Mouse (Mus musculus) MEL (cell line): ENCODE measurements around the gene Uba52. TPM values are rescaled to one million over a fixed set of nuclear protein-coding genes. Genes with fewer than 3 reads are reported as not detected.

ENCODE experiments used
- DNase-seq: peaks from one replicate; pipeline ENCODE4 v3.0.0; 2011; ENCODE audit warnings: low read depth, low spot score
- H3K27ac ChIP-seq: 2 replicates; pipeline ENCODE4 v1.5.1; 2012; ENCODE audit warnings: low read depth, mild to moderate bottlenecking, control low read depth, low read length, moderate library complexity; ENCODE audit not compliant: control insufficient read depth
- H3K27me3 ChIP-seq, 2 experiments: fragments of 150-350 bp in 1 of 2; sonication (generic) in 1 of 2; 2 replicates each; pipeline ENCODE4 v1.6.1; 2012; ENCODE audit warnings: low read length in 2 of 2, mild to moderate bottlenecking in 2 of 2, improper control_type of control experiment in 1 of 2, moderate library complexity in 1 of 2; ENCODE audit not compliant: insufficient read depth in 2 of 2, control insufficient read depth in 1 of 2
- H3K36me3 ChIP-seq, 2 experiments: 2 replicates each; pipeline ENCODE4 v1.6.1; 2012 to 2014; ENCODE audit warnings: low read length in 2 of 2, improper control_type of control experiment in 1 of 2, inconsistent platforms in 1 of 2, mild to moderate bottlenecking in 1 of 2; ENCODE audit not compliant: insufficient read depth in 2 of 2, control insufficient read depth in 1 of 2
- H3K4me1 ChIP-seq, 2 experiments: fragments of 150-350 bp in 1 of 2; sonication (generic) in 1 of 2; 2 replicates each; pipeline ENCODE4 v1.6.1; 2012; ENCODE audit warnings: low read length in 2 of 2, improper control_type of control experiment in 1 of 2, mild to moderate bottlenecking in 1 of 2; ENCODE audit not compliant: insufficient read depth in 2 of 2, control insufficient read depth in 1 of 2
- H3K4me3 ChIP-seq, 2 experiments: fragments of 150-350 bp in 1 of 2; sonication (generic) in 1 of 2; 2 replicates each; pipeline ENCODE4 v1.5.1; 2012; ENCODE audit warnings: low read depth in 2 of 2, low read length in 2 of 2, mild to moderate bottlenecking in 2 of 2, moderate library complexity in 2 of 2, control low read depth in 1 of 2, improper control_type of control experiment in 1 of 2; ENCODE audit not compliant: control insufficient read depth in 1 of 2, insufficient read depth in 1 of 2
- H3K79me2 ChIP-seq: 2 replicates; pipeline ENCODE4 v1.6.1; 2012; ENCODE audit warnings: mild to moderate bottlenecking, low read length, moderate library complexity; ENCODE audit not compliant: control insufficient read depth, poor library complexity, insufficient read depth
- H3K9ac ChIP-seq: 2 replicates; pipeline ENCODE4 v1.6.1; 2012; ENCODE audit warnings: low read depth, mild to moderate bottlenecking, control low read depth, low read length, moderate library complexity; ENCODE audit not compliant: control insufficient read depth, poor library complexity, severe bottlenecking
- H3K9me3 ChIP-seq: fragments of 150-350 bp; sonication (generic); replicated peaks from 2 replicates; pipeline ENCODE4 v1.6.1; 2012; ENCODE audit warnings: mild to moderate bottlenecking, low read length, improper control_type of control experiment, moderate library complexity; ENCODE audit not compliant: insufficient read depth
- BHLHE40 ChIP-seq: IDR thresholded peaks from 2 replicates; pipeline ENCODE4 v1.6.1; 2012; ENCODE audit warnings: low read depth, mild to moderate bottlenecking, inconsistent platforms, low read length, improper control_type of control experiment, borderline replicate concordance
- CTCF ChIP-seq, 3 experiments: IDR thresholded peaks in 2 of 3; conservative IDR thresholded peaks in 1 of 3; 2 replicates each; pipeline ENCODE4 v1.5.1; 2011 to 2012; ENCODE audit warnings: low read length in 3 of 3, low read depth in 2 of 3, mild to moderate bottlenecking in 2 of 3, improper control_type of control experiment in 1 of 3, inconsistent platforms in 1 of 3, mixed read lengths in 1 of 3, moderate library complexity in 1 of 3; ENCODE audit not compliant: control insufficient read depth in 1 of 3, insufficient read depth in 1 of 3, poor library complexity in 1 of 3, severe bottlenecking in 1 of 3
- ELF1 ChIP-seq: IDR thresholded peaks from 2 replicates; pipeline ENCODE4 v1.6.1; 2014; ENCODE audit warnings: low read depth, mild to moderate bottlenecking, inconsistent platforms, low read length, improper control_type of control experiment, moderate library complexity
- GABPA ChIP-seq: IDR thresholded peaks from 2 replicates; pipeline ENCODE4 v1.6.1; 2012; ENCODE audit warnings: low read depth, mild to moderate bottlenecking, inconsistent platforms, low read length, improper control_type of control experiment, moderate library complexity
- HCFC1 ChIP-seq: IDR thresholded peaks from 2 replicates; pipeline ENCODE4 v1.6.1; 2012; ENCODE audit warnings: low read depth, mild to moderate bottlenecking, inconsistent platforms, low read length, improper control_type of control experiment, moderate library complexity
- MAFK ChIP-seq: IDR thresholded peaks from 2 replicates; pipeline ENCODE4 v1.6.1; 2011; ENCODE audit warnings: low read depth, mild to moderate bottlenecking, low read length, improper control_type of control experiment, borderline replicate concordance
- MAZ ChIP-seq: IDR thresholded peaks from 2 replicates; pipeline ENCODE4 v1.6.1; 2012; ENCODE audit warnings: low read depth, mild to moderate bottlenecking, inconsistent platforms, low read length, improper control_type of control experiment
- MXI1 ChIP-seq: IDR thresholded peaks from 2 replicates; pipeline ENCODE4 v1.6.1; 2011; ENCODE audit warnings: mild to moderate bottlenecking, low read depth, low read length, improper control_type of control experiment
- MYB ChIP-seq: IDR thresholded peaks from 2 replicates; pipeline ENCODE4 v1.6.1; 2011; ENCODE audit warnings: mild to moderate bottlenecking, low read depth, low read length, improper control_type of control experiment
- NRF1 ChIP-seq: IDR thresholded peaks from 2 replicates; pipeline ENCODE4 v1.6.1; 2014; ENCODE audit warnings: low read depth, mild to moderate bottlenecking, inconsistent platforms, low read length, improper control_type of control experiment, moderate library complexity; ENCODE audit not compliant: poor library complexity, insufficient read depth, severe bottlenecking
- POLR2A ChIP-seq, 2 experiments: IDR thresholded peaks; 2 replicates each; pipeline ENCODE4 v1.6.1; 2011 to 2012; ENCODE audit warnings: low read length in 2 of 2, mild to moderate bottlenecking in 2 of 2, control low read depth in 1 of 2, improper control_type of control experiment in 1 of 2, low read depth in 1 of 2, moderate library complexity in 1 of 2; ENCODE audit not compliant: control insufficient read depth in 1 of 2, insufficient read depth in 1 of 2, poor library complexity in 1 of 2
- RAD21 ChIP-seq: IDR thresholded peaks from 2 replicates; pipeline ENCODE4 v1.6.1; 2011; ENCODE audit warnings: mild to moderate bottlenecking, low read depth, low read length, improper control_type of control experiment
- SIN3A ChIP-seq: IDR thresholded peaks from 2 replicates; pipeline ENCODE4 v1.6.1; 2012; ENCODE audit warnings: low read length, improper control_type of control experiment, inconsistent platforms
- SMC3 ChIP-seq: IDR thresholded peaks from 2 replicates; pipeline ENCODE4 v1.6.1; 2011; ENCODE audit warnings: low read depth, low read length, improper control_type of control experiment
- TAL1 ChIP-seq: IDR thresholded peaks from 2 replicates; pipeline ENCODE4 v1.6.1; 2012; ENCODE audit warnings: mild to moderate bottlenecking, inconsistent platforms, low read length, moderate library complexity, mixed read lengths
- TBP ChIP-seq: IDR thresholded peaks from 2 replicates; pipeline ENCODE4 v1.8.0; 2011; ENCODE audit warnings: low read depth, low read length, improper control_type of control experiment
- USF2 ChIP-seq, 2 experiments: IDR thresholded peaks; 2 replicates each; pipeline ENCODE4 v1.6.1; 2011 to 2012; ENCODE audit warnings: improper control_type of control experiment in 2 of 2, low read length in 2 of 2, borderline replicate concordance in 1 of 2, inconsistent platforms in 1 of 2, low read depth in 1 of 2, mild to moderate bottlenecking in 1 of 2; ENCODE audit not compliant: insufficient read depth in 1 of 2
- ZC3H11A ChIP-seq: IDR thresholded peaks from 2 replicates; pipeline ENCODE4 v1.6.1; 2012; ENCODE audit warnings: low read depth, mild to moderate bottlenecking, inconsistent platforms, low read length, improper control_type of control experiment
- ZNF384 ChIP-seq: IDR thresholded peaks from 2 replicates; pipeline ENCODE4 v1.6.1; 2012; ENCODE audit warnings: low read depth, mild to moderate bottlenecking, inconsistent platforms, low read length, improper control_type of control experiment
- polyA plus RNA-seq, 2 experiments: library from polyadenylated mRNA; stranded (reverse) in 1 of 2; unstranded in 1 of 2; fragments of >175 nt in 1 of 2; fragments of >200 nt in 1 of 2; gene quantifications; 2 replicates each; pipeline versions ENCODE4 v1.2.1 to v1.2.4; 2012; ENCODE audit warnings: low replicate concordance in 2 of 2, low read depth in 1 of 2; ENCODE audit not compliant: insufficient read length in 2 of 2, insufficient read depth in 1 of 2, missing spikeins in 1 of 2
- total RNA-seq: library from RNA; depleted of rRNA; stranded (reverse); fragments of 300-350 nt; gene quantifications from 2 replicates; pipeline ENCODE4 v1.2.3, GENCODE M21; 2012

The Uba52 gene
- total and polyA plus RNA-seq, 3 experiments: 2,814 to 3,633 TPM; not detected in 1

- TF ChIP-seq TAL1 (no peak), MYB (no peak), MAZ (peak; percentile 99), TBP (peak; percentile 94)
Observed at GRCm38 (mm10) chr8:70510228-70510915, at the start of gene Uba52 (continued).

- H3K79me2 ChIP-seq: peaks cover 10% of the 10 kb centered on the region; the same call in 1 of the 2 replicates
- no peak overlapping the region for H3K27ac ChIP-seq
- H3K36me3 ChIP-seq: peaks cover 0 to 26% of the 10 kb centered on the region in 2 experiments; a peak in 3 of 4 replicates
- H3K9ac ChIP-seq: no peak overlapping the region
- H3K9me3 ChIP-seq: no peaks in the 10 kb centered on the region
- no peak overlapping the region for H3K4me3 ChIP-seq
- DNase-seq: peak; percentile 82
- no peaks in the 10 kb centered on the region for H3K27me3 ChIP-seq
- H3K4me1 ChIP-seq: peaks cover 30 to 55% of the 10 kb centered on the region in 2 experiments
- TF ChIP-seq HCFC1: peak; percentile 24; the same call in 1 of the 2 replicates
- no peak for TF ChIP-seq GABPA
- TF ChIP-seq NRF1: 0 out of 2 replicates have a peak, but pooled peaks have one; percentile 12
- TF ChIP-seq ZC3H11A: 0 out of 2 replicates have a peak, but pooled peaks have one; percentile 21
- peak; percentile 62 for TF ChIP-seq RAD21
- TF ChIP-seq ELF1: peak; percentile 61; the same call in 1 of the 2 replicates
- peak; percentile 27 to 76 (median 63) for TF ChIP-seq CTCF (IDR thresholded peaks at IDR 0.05 in 2 of 3, conservative IDR thresholded peaks at IDR 0.05 in 1 of 3; ENCODE audit: control insufficient read depth in 1 of 3, insufficient read depth in 1 of 3, low read depth in 2 of 3, low read length in 3 of 3, poor library complexity in 1 of 3, severe bottlenecking in 1 of 3)
- TF ChIP-seq MAZ: no peak
- TF ChIP-seq USF2 (IDR thresholded peaks at IDR 0.05; ENCODE audit: borderline replicate concordance in 1 of 2, insufficient read depth in 1 of 2, low read depth in 1 of 2, low read length in 2 of 2): no peak
- TF ChIP-seq SMC3: peak; percentile 58
- no peak for TF ChIP-seq POLR2A (IDR thresholded peaks at IDR 0.05; ENCODE audit: control insufficient read depth in 1 of 2, insufficient read depth in 1 of 2, low read depth in 1 of 2, low read length in 2 of 2, poor library complexity in 1 of 2)
- TF ChIP-seq SIN3A: peak; percentile 52; the same call in 1 of the 2 replicates
- TF ChIP-seq MXI1: peak; percentile 55; the same call in 1 of the 2 replicates
Observed at GRCm38 (mm10) chr8:70560096-70560495, 49.5 kb upstream of the Uba52 start.

GRCm38 (mm10) chr8:70558983-70559382, 48.4 kb upstream of the Uba52 start:
- peaks cover 0 to 18% of the 10 kb centered on the region in 2 experiments; a peak in 3 of 4 replicates for H3K36me3 ChIP-seq

More at GRCm38 (mm10) chr8:70558983-70559382, 48.4 kb upstream of the Uba52 start:
- H3K79me2 ChIP-seq: peaks cover 10% of the 10 kb centered on the region; the same call in 1 of the 2 replicates
- no peak overlapping the region for H3K27ac ChIP-seq
- peak; percentile 53 for DNase-seq
- no peak for TF ChIP-seq NRF1
- peak; percentile 42 for TF ChIP-seq RAD21
- no peak for TF ChIP-seq BHLHE40
- peak; percentile 61 for TF ChIP-seq ZNF384
- no peak for TF ChIP-seq MAFK
- peak; percentile 33 to 56 (median 41) for TF ChIP-seq CTCF (IDR thresholded peaks at IDR 0.05 in 2 of 3, conservative IDR thresholded peaks at IDR 0.05 in 1 of 3; ENCODE audit: control insufficient read depth in 1 of 3, insufficient read depth in 1 of 3, low read depth in 2 of 3, low read length in 3 of 3, poor library complexity in 1 of 3, severe bottlenecking in 1 of 3)
- TF ChIP-seq SMC3: peak; percentile 43
- TF ChIP-seq ZC3H11A: peak; percentile 30
- peaks cover 27 to 45% of the 10 kb centered on the region in 2 experiments for H3K4me1 ChIP-seq
- no peak overlapping the region for H3K4me3 ChIP-seq
- H3K9ac ChIP-seq: no peak overlapping the region
- H3K9me3 ChIP-seq: no peaks in the 10 kb centered on the region
- no peaks in the 10 kb centered on the region for H3K27me3 ChIP-seq
